Mouse (Mus musculus): Measurements from ENCODE around the gene Fzd4.

DNA sequence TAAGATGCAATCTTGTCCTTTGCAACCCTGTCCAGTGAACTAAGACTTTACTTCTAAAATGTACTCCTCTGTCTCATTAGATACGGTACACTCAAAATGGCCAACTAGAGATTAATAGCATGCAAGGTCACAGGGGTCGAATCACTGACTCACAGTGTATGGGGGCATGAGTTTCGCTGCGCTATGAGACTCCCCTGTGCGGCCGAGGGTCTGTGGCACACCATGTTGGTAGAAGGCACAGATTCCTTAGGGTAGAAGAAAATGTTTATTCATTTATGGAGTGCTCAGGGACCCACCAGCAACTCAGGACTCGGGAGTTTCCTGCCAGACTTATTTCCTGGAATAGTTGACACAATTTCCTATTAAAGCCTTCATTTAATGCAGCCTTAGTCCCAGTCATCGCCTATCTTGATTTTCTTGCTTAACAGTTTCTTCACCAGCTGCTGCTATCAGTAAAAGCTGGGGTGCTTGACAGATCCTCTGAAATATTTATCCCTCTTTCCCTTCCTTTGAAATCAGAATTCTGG is 14.0 kb downstream of the Fzd4 start:
- TF ChIP-seq CTCF (IDR thresholded peaks at IDR 0.05) (no peak), POLR2A (IDR thresholded peaks at IDR 0.05; ENCODE audit: insufficient read depth, low read depth, low read length) (no peak)

Data from heart, adult 2 months (tissue).